Mouse (Mus musculus): ENCODE data around the gene Hmcn1. TPM values are rescaled to one million over a fixed set of nuclear protein-coding genes. Genes with fewer than 3 reads are reported as not detected.

The Hmcn1 gene
- polyA plus RNA-seq, 1 experiment from 2014 or later = 5.3 TPM

- H3K9ac ChIP-seq = no peak overlapping the region
- no peak overlapping the region for H3K4me2 ChIP-seq
- H3K27me3 ChIP-seq (replicated peaks) = no peaks in the 10 kb centered on the region
- no peaks in the 10 kb centered on the region for H3K9me3 ChIP-seq (replicated peaks)
- H3K4me1 ChIP-seq = no peaks in the 10 kb centered on the region
- no peak overlapping the region for H3K4me3 ChIP-seq
- WGBS (ENCODE audit: insufficient replicate concordance) = 80% methylated on average over 12 of the region's 12 CpGs
- no peaks in the 10 kb centered on the region for H3K36me3 ChIP-seq
- no peak for ATAC-seq
- H3K27ac ChIP-seq = no peak overlapping the region
Observed at GRCm38 (mm10) chr1:150802642-150803041, 190.6 kb downstream of the Hmcn1 start.

- Histone ChIP-seq H3K4me2 (no peak overlapping the region), H3K9me3 (replicated peaks) (no peaks in the 10 kb centered on the region), H3K36me3 (no peaks in the 10 kb centered on the region), H3K4me1 (no peaks in the 10 kb centered on the region), H3K9ac (no peak overlapping the region), H3K27ac (no peak overlapping the region), H3K4me3 (no peak overlapping the region), H3K27me3 (replicated peaks) (no peaks in the 10 kb centered on the region)
- WGBS (ENCODE audit: insufficient replicate concordance) = 71% methylated on average over 8 of the region's 8 CpGs
- ATAC-seq = no peak
Observed at GRCm38 (mm10) chr1:150800611-150801263, 192.5 kb downstream of the Hmcn1 start.

GRCm38 (mm10) chr1:150798651-150799050, 194.6 kb downstream of the Hmcn1 start:
- Histone ChIP-seq H3K27ac (no peak overlapping the region), H3K4me1 (no peaks in the 10 kb centered on the region), H3K9ac (no peak overlapping the region), H3K27me3 (replicated peaks) (no peaks in the 10 kb centered on the region), H3K9me3 (replicated peaks) (no peaks in the 10 kb centered on the region), H3K4me3 (no peak overlapping the region), H3K4me2 (no peak overlapping the region), H3K36me3 (no peaks in the 10 kb centered on the region)
- 64% methylated on average over 5 of the region's 5 CpGs for WGBS (ENCODE audit: insufficient replicate concordance)
- no peak for ATAC-seq

- Histone ChIP-seq H3K27ac (no peak overlapping the region), H3K4me3 (no peak overlapping the region), H3K36me3 (no peaks in the 10 kb centered on the region), H3K9ac (no peak overlapping the region), H3K9me3 (replicated peaks) (no peaks in the 10 kb centered on the region), H3K4me2 (no peak overlapping the region), H3K4me1 (no peaks in the 10 kb centered on the region), H3K27me3 (replicated peaks) (no peaks in the 10 kb centered on the region)
- WGBS (ENCODE audit: insufficient replicate concordance) = 68% methylated on average over 6 of the region's 6 CpGs
- no peak for ATAC-seq
Observed at GRCm38 (mm10) chr1:150786746-150787145, 206.5 kb downstream of the Hmcn1 start.

GRCm38 (mm10) chr1:150783070-150783842, 210.0 kb downstream of the Hmcn1 start:
- no peak overlapping the region for H3K4me3 ChIP-seq
- no peaks in the 10 kb centered on the region for H3K27me3 ChIP-seq (replicated peaks)
- no peaks in the 10 kb centered on the region for H3K36me3 ChIP-seq
- H3K4me2 ChIP-seq = no peak overlapping the region
- no peaks in the 10 kb centered on the region for H3K4me1 ChIP-seq
- no peaks in the 10 kb centered on the region for H3K9me3 ChIP-seq (replicated peaks)
- no peak for ATAC-seq
- no peak overlapping the region for H3K27ac ChIP-seq
- 70% methylated on average over 15 of the region's 15 CpGs for WGBS (ENCODE audit: insufficient replicate concordance)
- no peak overlapping the region for H3K9ac ChIP-seq

GRCm38 (mm10) chr1:150779902-150780301, 213.3 kb downstream of the Hmcn1 start:
- no peak for ATAC-seq
- 17% methylated on average over 2 of the region's 2 CpGs for WGBS (ENCODE audit: insufficient replicate concordance)

GRCm38 (mm10) chr1:150776741-150777140, 216.5 kb downstream of the Hmcn1 start:
- H3K4me2 ChIP-seq = no peak overlapping the region
- H3K9me3 ChIP-seq (replicated peaks) = no peaks in the 10 kb centered on the region
- H3K4me1 ChIP-seq = no peaks in the 10 kb centered on the region
- no peak overlapping the region for H3K9ac ChIP-seq
- H3K27ac ChIP-seq = no peak overlapping the region
- no peaks in the 10 kb centered on the region for H3K36me3 ChIP-seq
- H3K4me3 ChIP-seq = no peak overlapping the region
- H3K27me3 ChIP-seq (replicated peaks) = no peaks in the 10 kb centered on the region
- no peak for ATAC-seq

More at GRCm38 (mm10) chr1:150779902-150780301, 213.3 kb downstream of the Hmcn1 start:
- Histone ChIP-seq H3K4me2 (no peak overlapping the region), H3K4me3 (no peak overlapping the region), H3K27ac (no peak overlapping the region), H3K4me1 (no peaks in the 10 kb centered on the region), H3K9me3 (replicated peaks) (no peaks in the 10 kb centered on the region), H3K36me3 (no peaks in the 10 kb centered on the region), H3K9ac (no peak overlapping the region), H3K27me3 (replicated peaks) (no peaks in the 10 kb centered on the region)

GRCm38 (mm10) chr1:150775742-150776141, 217.5 kb downstream of the Hmcn1 start:
- Histone ChIP-seq H3K9me3 (replicated peaks) (no peaks in the 10 kb centered on the region), H3K36me3 (no peaks in the 10 kb centered on the region), H3K4me1 (no peaks in the 10 kb centered on the region), H3K4me2 (no peak overlapping the region), H3K9ac (no peak overlapping the region), H3K27ac (no peak overlapping the region), H3K4me3 (no peak overlapping the region), H3K27me3 (replicated peaks) (no peaks in the 10 kb centered on the region)
- ATAC-seq = no peak
- WGBS (ENCODE audit: insufficient replicate concordance) = 62% methylated on average over 2 of the region's 2 CpGs

- Histone ChIP-seq H3K36me3 (no peaks in the 10 kb centered on the region), H3K27me3 (replicated peaks) (no peaks in the 10 kb centered on the region), H3K4me1 (no peaks in the 10 kb centered on the region), H3K27ac (no peak overlapping the region), H3K9ac (no peak overlapping the region), H3K4me3 (no peak overlapping the region), H3K9me3 (replicated peaks) (no peaks in the 10 kb centered on the region), H3K4me2 (no peak overlapping the region)
- no peak for ATAC-seq
- 79% methylated on average over 3 of the region's 3 CpGs for WGBS (ENCODE audit: insufficient replicate concordance)
Observed at GRCm38 (mm10) chr1:150772958-150773357, 220.3 kb downstream of the Hmcn1 start.

GRCm38 (mm10) chr1:150770948-150771521, 222.2 kb downstream of the Hmcn1 start:
- H3K4me1 ChIP-seq = no peaks in the 10 kb centered on the region
- H3K27me3 ChIP-seq (replicated peaks) = no peaks in the 10 kb centered on the region
- 73% methylated on average over 7 of the region's 7 CpGs for WGBS (ENCODE audit: insufficient replicate concordance)
- H3K27ac ChIP-seq = no peak overlapping the region
- H3K9me3 ChIP-seq (replicated peaks) = no peaks in the 10 kb centered on the region
- ATAC-seq = no peak
- H3K9ac ChIP-seq = no peak overlapping the region
- no peak overlapping the region for H3K4me2 ChIP-seq
- no peaks in the 10 kb centered on the region for H3K36me3 ChIP-seq
- no peak overlapping the region for H3K4me3 ChIP-seq

GRCm38 (mm10) chr1:150769836-150770235, 223.4 kb downstream of the Hmcn1 start:
- H3K4me1 ChIP-seq = no peaks in the 10 kb centered on the region
- no peaks in the 10 kb centered on the region for H3K9me3 ChIP-seq (replicated peaks)
- WGBS (ENCODE audit: insufficient replicate concordance) = 51% methylated on average over 2 of the region's 2 CpGs
- H3K36me3 ChIP-seq = no peaks in the 10 kb centered on the region
- no peak overlapping the region for H3K27ac ChIP-seq
- H3K9ac ChIP-seq = no peak overlapping the region
- no peak overlapping the region for H3K4me3 ChIP-seq
- no peaks in the 10 kb centered on the region for H3K27me3 ChIP-seq (replicated peaks)
- no peak for ATAC-seq
- no peak overlapping the region for H3K4me2 ChIP-seq

- Histone ChIP-seq H3K36me3 (no peaks in the 10 kb centered on the region), H3K9me3 (replicated peaks) (no peaks in the 10 kb centered on the region), H3K4me1 (no peaks in the 10 kb centered on the region), H3K27me3 (replicated peaks) (no peaks in the 10 kb centered on the region), H3K4me2 (no peak overlapping the region), H3K9ac (no peak overlapping the region), H3K4me3 (no peak overlapping the region), H3K27ac (no peak overlapping the region)
- 52% methylated on average over 4 of the region's 4 CpGs for WGBS (ENCODE audit: insufficient replicate concordance)
- no peak for ATAC-seq
Observed at GRCm38 (mm10) chr1:150761678-150762077, 231.6 kb downstream of the Hmcn1 start.

Measured in liver, embryonic 12.5 days (tissue).